Mouse (Mus musculus) adrenal gland, adult 10 weeks (tissue): ENCODE results near the gene Dlg3. TPM values are rescaled to one million over a fixed set of nuclear protein-coding genes. Genes with fewer than 3 reads are reported as not detected.

Source experiments
- polyA plus RNA-seq: library from polyadenylated mRNA; stranded (reverse); fragments of 350-450 nt; fragmentation: Illumina TruSeq; extraction: RNeasy Lipid Tissue Mini Kit (QIAGEN cat#74804); gene quantifications from one replicate; pipeline ENCODE4 v1.2.3, GENCODE M21; 2014; ENCODE audit warnings: low read depth, low replicate concordance

Gene Dlg3
- polyA plus RNA-seq = 57.3 TPM

GRCm38 (mm10) chrX:100767181-100767884, at the start of gene Dlg3:
Gene Dlg3, plus strand, starts transcription at chrX:100767722.

GRCm38 (mm10) chrX:100729665-100730188, 37.8 kb upstream of the Dlg3 start, which contains the start of gene Gdpd2:
Gene Gdpd2, plus strand, starts transcription at chrX:100729873.

Other genes starting within 250 kb of the Dlg3 start
- gene Dgat2l6, start 242.9 kb upstream of the Dlg3 start, polyA plus RNA-seq = not detected
- not detected for gene Awat1, start 195.5 kb upstream of the Dlg3 start, polyA plus RNA-seq
- gene P2ry4, start 172.9 kb upstream of the Dlg3 start, polyA plus RNA-seq = not detected
- not detected for gene Arr3, start 162.2 kb upstream of the Dlg3 start, polyA plus RNA-seq
- gene Kif4, start 142.0 kb upstream of the Dlg3 start, polyA plus RNA-seq = 1.9 TPM
- 73.1 TPM for gene Pdzd11, start 141.2 kb upstream of the Dlg3 start, polyA plus RNA-seq
- gene Gdpd2, start 37.8 kb upstream of the Dlg3 start, polyA plus RNA-seq = not detected